Mouse (Mus musculus) lung, postnatal 10 days (tissue): Measurements from ENCODE around the gene Gzmm.

Source experiments
- DNase-seq: peaks from one replicate; pipeline ENCODE4 v3.0.0; 2021

Gene Gzmm

DNA sequence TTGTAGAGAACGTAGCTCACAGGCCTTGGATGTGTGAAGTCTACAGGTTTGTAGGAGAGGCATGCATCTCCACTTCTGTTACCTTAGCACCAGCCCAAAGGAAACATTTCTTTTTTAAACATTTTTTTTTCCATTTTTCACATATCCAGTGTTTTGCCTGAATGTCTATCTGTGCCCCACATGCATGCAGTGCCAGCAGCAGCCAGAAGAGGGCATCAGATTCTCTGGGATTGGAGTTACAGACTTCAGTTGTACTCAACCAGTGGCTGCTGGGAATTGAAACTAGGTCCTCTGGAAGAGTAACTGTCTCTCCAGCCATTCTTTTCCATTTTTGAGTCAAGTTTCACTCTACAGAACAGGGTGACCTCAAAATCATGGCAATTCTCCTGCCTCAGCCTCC lies 43.7 kb downstream of the Gzmm start:
- DNase-seq, result peak; percentile 32

DNA sequence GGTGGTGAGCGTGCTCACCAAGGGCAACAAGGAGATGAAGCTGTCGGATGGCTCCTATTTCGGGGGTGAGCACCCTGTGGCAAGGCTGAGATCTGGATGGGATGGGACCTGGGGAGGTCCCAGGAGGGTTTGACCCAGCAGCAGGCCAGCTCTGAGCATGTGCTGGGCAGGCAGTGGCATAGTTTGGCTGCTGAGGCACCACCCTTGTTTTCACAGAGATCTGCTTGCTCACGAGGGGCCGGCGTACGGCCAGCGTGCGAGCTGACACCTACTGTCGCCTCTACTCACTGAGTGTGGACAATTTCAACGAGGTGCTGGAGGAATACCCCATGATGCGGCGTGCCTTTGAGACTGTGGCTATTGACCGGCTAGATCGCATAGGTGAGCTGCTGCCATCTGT lies 45.0 kb downstream of the Gzmm start:
- DNase-seq, result no peak

- no peak for DNase-seq
Observed at GRCm38 (mm10) chr10:79735361-79735760, 46.5 kb downstream of the Gzmm start.

DNA sequence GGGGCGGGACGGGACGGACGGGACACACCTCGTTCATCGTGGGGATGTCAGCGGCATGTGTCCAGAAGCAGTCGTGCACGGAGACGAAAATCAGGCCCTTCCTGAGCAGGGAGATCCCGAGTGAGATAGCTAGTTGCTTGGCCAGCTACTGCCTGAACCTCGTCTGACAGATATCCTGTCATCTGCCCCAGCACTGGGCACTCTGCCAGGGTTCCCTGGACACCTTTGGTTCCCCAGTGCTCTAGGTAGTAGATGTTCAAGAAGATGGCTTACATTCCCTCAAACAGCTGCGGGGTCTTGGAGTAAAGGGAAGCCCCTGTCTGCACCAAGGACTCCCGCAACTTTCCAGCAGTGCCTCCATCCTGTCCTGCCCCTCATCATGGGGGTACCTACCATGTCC lies 47.9 kb downstream of the Gzmm start:
- no peak for DNase-seq

DNA sequence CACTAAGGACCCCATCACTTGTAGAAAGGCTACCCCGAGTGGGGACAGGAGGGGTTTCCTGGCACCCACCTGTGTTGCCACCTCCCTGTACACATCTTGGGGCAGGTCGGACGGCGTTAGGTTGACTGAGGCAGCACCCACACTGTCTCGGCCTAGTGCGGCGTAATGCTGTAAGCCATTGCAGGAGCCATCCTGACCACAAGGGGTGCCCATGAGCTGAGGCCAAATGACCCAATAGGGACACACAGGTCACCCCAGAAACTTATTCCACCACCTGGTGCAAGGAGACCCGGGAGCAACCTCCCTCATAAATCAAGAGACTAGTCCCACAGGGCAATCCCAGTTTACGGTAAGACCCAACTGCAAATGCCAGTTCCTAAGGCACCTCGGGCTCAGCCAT lies 49.4 kb downstream of the Gzmm start:
- no peak for DNase-seq

DNA sequence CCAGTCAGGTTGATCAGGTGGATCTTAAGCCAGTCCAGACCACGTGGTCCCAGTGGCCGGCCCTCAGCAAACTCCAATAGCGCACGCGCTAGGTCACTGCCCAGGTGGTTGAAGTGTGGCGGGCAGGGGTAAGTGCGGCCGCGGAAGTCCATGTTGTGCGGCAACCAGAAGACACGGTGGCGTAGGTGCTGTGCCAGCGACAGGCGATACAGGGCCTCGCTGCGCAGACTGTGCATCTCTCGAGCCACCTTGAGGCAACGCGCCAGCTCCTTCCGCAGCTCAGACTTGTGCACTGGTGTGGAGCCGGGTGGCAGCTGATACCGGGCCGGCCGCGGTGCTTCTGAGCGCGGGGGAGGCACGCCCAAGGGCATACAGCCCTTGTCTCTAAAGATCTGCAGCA lies 50.4 kb downstream of the Gzmm start:
- no peak for DNase-seq

DNA sequence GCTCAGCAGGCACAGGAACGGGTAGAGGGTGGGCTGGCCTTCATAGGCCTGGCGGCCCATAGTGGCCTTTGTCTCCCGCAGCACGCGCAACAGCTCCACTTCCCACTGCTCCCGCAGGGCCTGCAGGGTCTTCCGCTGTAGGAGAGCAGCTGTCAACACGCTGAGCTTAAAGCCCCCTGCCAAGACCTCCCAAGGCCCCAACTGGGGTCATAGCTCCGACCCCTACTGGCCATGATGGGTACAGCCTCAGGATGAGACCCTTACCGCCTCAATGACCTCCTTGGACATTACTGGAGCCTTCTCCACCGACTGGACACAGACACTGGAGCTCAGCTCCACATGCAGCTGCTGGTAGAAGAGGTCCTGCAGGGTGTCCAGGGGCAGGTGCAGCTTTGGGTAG lies 52.0 kb downstream of the Gzmm start:
- no peak for DNase-seq

- no peak for DNase-seq
Observed at GRCm38 (mm10) chr10:79743161-79743560, 54.3 kb downstream of the Gzmm start.

GRCm38 (mm10) chr10:79743650-79744365 lies 55.0 kb downstream of the Gzmm start:
- DNase-seq, result no peak
